Comparison of ENCODE assay signal across 8 mouse cellular contexts in the genomic region with DNA sequence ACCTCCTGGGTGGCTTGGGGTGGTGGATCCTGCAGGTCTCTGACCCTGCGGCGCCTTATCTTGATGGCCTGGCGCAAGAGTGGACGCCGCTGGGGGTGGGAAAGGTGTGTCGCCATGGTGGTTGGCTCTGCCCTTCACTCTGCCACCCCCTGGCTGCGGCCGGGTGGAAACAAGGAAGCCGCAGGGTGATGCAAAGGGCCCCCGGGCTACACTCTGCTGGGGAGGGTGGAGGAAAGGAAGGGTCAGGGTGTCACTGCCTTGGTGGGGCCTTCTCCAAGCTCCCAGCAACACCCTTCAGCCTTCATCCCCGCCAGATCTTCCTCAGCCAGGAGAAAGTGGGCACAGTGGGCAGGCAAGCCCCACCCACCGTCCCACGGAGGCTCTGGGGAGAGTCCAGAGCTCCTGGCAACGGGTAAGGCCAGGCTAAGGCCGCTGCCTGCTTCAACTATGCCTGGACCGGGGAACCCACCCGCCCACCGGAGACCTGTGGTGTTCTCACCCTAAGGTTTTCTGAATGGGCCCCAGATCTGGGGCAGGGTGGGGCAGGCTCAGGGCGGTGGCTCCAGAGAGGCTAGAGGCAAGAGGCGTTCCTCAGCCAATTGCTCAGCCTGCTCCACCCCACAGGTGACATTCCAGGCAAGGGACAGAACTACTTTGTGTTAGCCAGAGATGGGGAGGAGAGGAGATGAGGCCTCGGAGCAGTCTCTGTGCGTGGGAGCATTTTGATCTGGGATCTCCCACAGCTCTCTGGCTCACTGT. TPM values are rescaled to one million over a fixed set of nuclear protein-coding genes. Genes with fewer than 3 reads are reported as not detected.
A peak's percentile ranks its signal among the peaks of the same experiment; 100 is the strongest.
DNase-seq lines count a peak whose midpoint lies in the region; ATAC-seq and TF ChIP-seq lines count a peak whose summit lies in the region.

A gene (minus strand): TSS at position 516 of the 759 bp plus-strand sequence.

- no peak for TF ChIP-seq POLR2A in myocyte (IDR thresholded peaks at IDR 0.05; ENCODE audit: insufficient read length, low read depth)

- no peak within 1 kb of the TSS for H3ac ChIP-seq in myocyte (ENCODE audit: control insufficient read depth, insufficient read length)

- H3K9me3 ChIP-seq in heart, embryonic 13.5 days, result no peaks in the 10 kb centered on the region
- no peaks in the 10 kb centered on the region for H3K9me3 ChIP-seq in liver, embryonic 13.5 days (replicated peaks)

- peak within 1 kb of the TSS; percentile 76 for H3K9ac ChIP-seq in heart, embryonic 13.5 days
- peak within 1 kb of the TSS; percentile 96 for H3K9ac ChIP-seq in liver, embryonic 13.5 days

- 55% methylated on average over 22 of the region's 22 CpGs for WGBS in heart, embryonic 13.5 days
- WGBS in liver, embryonic 13.5 days (ENCODE audit: insufficient replicate concordance), result 8% methylated on average over 22 of the region's 22 CpGs

- no peak within 1 kb of the TSS for H3K27ac ChIP-seq in brown adipose tissue, adult 24 weeks (replicated peaks; ENCODE audit: low read depth, low read length)
- H3K27ac ChIP-seq in heart, embryonic 13.5 days (replicated peaks), result peak within 1 kb of the TSS; percentile 68
- H3K27ac ChIP-seq in liver, embryonic 13.5 days, result peak within 1 kb of the TSS; percentile 99

- H3K36me3 ChIP-seq in heart, embryonic 13.5 days, result peaks cover 41% of the 10 kb centered on the region
- peaks cover 58% of the 10 kb centered on the region for H3K36me3 ChIP-seq in liver, embryonic 13.5 days
- peaks cover 28% of the 10 kb centered on the region for H3K36me3 ChIP-seq in myocyte (ENCODE audit: control insufficient read depth, insufficient read depth)

- H3K4me1 ChIP-seq in brown adipose tissue, adult 24 weeks (ENCODE audit: control insufficient read depth, insufficient read depth, insufficient read length, low read length), result no peaks in the 10 kb centered on the region
- H3K4me1 ChIP-seq in heart, embryonic 13.5 days, result peaks cover 50% of the 10 kb centered on the region
- H3K4me1 ChIP-seq in liver, embryonic 13.5 days (replicated peaks), result peaks cover 88% of the 10 kb centered on the region

- H3K79me2 ChIP-seq in myocyte (ENCODE audit: control insufficient read depth, insufficient read depth), result no peaks in the 10 kb centered on the region

- peak within 1 kb of the TSS; percentile 38 for H3K4me3 ChIP-seq in brown adipose tissue, adult 24 weeks (ENCODE audit: insufficient read depth, low read depth, low read length)
- peak within 1 kb of the TSS; percentile 35 for H3K4me3 ChIP-seq in heart, embryonic 13.5 days
- H3K4me3 ChIP-seq in liver, embryonic 13.5 days (replicated peaks), result peak within 1 kb of the TSS; percentile 75
- no peak within 1 kb of the TSS for H3K4me3 ChIP-seq in myocyte

- intact Hi-C loops in gastrocnemius, postnatal 14 days (cut with DNase I; ENCODE audit: low total_unique reads), result no loop called here

- DNase-seq in gastrocnemius, postnatal 14 days, result peak; percentile 17
- no peak for DNase-seq in gastrocnemius, postnatal 4 days (ENCODE audit: low spot score in 2 of 2)
- peak; percentile 76 for DNase-seq in liver, embryonic 13.5 days
- no peak for DNase-seq in frontal cortex, postnatal 36 days (ENCODE audit: low spot score in 2 of 2)
- no peak for DNase-seq in testis, postnatal 14 days (ENCODE audit: low spot score)

- peak within 1 kb of the TSS; percentile 64 for H3K4me2 ChIP-seq in heart, embryonic 13.5 days
- peak within 1 kb of the TSS; percentile 99 for H3K4me2 ChIP-seq in liver, embryonic 13.5 days
- no peak within 1 kb of the TSS for H3K4me2 ChIP-seq in myocyte (ENCODE audit: low read depth)

- H3K27me3 ChIP-seq in heart, embryonic 13.5 days (replicated peaks), result no peaks in the 10 kb centered on the region
- no peaks in the 10 kb centered on the region for H3K27me3 ChIP-seq in liver, embryonic 13.5 days
- H3K27me3 ChIP-seq in myocyte (ENCODE audit: control insufficient read depth, insufficient read depth, insufficient read length), result no peaks in the 10 kb centered on the region

- ATAC-seq in heart, embryonic 13.5 days (ENCODE audit: extremely low read depth, insufficient number of reproducible peaks, low FRiP score, low TSS enrichment), result 0 out of 2 replicates have a peak, but pooled peaks have one; percentile 27
- ATAC-seq in liver, embryonic 13.5 days (ENCODE audit: low read depth), result peak; percentile 89

TF ChIP-seq in myocyte, 11 proteins besides CTCF, POLR2A, EP300 and RAD21:
- TF ChIP-seq TCF3 (IDR thresholded peaks at IDR 0.05; ENCODE audit: insufficient read length, low read depth), result no peak
- peak; percentile 51 for TF ChIP-seq POLR2AphosphoS2 (IDR thresholded peaks at IDR 0.05; ENCODE audit: insufficient read length, low read depth)

RNA-seq across cellular contexts. Expression of the gene that starts here (rescaled TPM):
- total RNA-seq in gastrocnemius, postnatal 14 days (2021), result under 1 TPM; 0.31 to 0.33 TPM
- total RNA-seq in gastrocnemius, postnatal 4 days (2021), result 1 to 10 TPM; 1.1 to 2.0 TPM
- not detected in 2 replicates for polyA plus RNA-seq in brown adipose tissue, adult 24 weeks (2012; ENCODE audit: insufficient read depth, insufficient read length, missing spikeins)
- polyA plus RNA-seq in heart, embryonic 13.5 days (2015; fragmentation: Nextera tagmentation; extraction: Ambion mirVana), result 1.5 and 2.3 TPM in 2 replicates
- polyA plus RNA-seq in liver, embryonic 13.5 days (2015; fragmentation: Nextera tagmentation; extraction: Ambion mirVana), result 31.6 and 32.7 TPM in 2 replicates
- polyA plus RNA-seq in myocyte (2012; fragmentation: generic; extraction: Trizol), result 9.1 TPM

Comparison
In these comparisons a context has a peak if more than half of its experiments do, and no peak if none do; other contexts are left out.
1. Peak in DNase-seq in gastrocnemius, postnatal 14 days; RNA of the gene not detected or under 1 TPM.